Mouse (Mus musculus): ENCODE data around the gene Degs2. TPM values are rescaled to one million over a fixed set of nuclear protein-coding genes. Genes with fewer than 3 reads are reported as not detected.

Gene Degs2
- total and polyA plus RNA-seq, 3 experiments: 0.50 to 1.00 (median 0.55) TPM

DNA sequence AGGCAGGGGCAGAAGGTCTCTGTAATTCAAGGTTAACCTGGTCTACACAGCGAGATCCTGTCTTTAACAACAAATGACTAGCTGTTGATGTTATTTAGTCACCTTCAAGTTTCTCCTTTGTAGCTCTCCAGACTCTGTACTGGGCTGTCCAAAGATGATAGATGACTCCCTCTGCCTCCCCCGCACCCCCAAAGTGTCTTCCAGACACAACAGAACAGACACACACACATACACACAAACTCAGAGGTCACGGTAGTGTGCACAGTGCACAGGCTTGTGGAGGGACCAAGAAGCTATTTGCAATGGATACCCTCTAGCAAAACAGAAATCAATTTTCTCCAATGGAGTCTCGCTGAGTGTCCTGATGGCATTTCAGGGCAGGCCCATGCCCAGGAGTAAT, 40.1 kb upstream of the Degs2 start:
- intact Hi-C loops (cut with DNase I): no loop called here
- H3K36me3 ChIP-seq (ENCODE audit: control insufficient read depth, insufficient read depth, low read length): no peaks in the 10 kb centered on the region

DNA sequence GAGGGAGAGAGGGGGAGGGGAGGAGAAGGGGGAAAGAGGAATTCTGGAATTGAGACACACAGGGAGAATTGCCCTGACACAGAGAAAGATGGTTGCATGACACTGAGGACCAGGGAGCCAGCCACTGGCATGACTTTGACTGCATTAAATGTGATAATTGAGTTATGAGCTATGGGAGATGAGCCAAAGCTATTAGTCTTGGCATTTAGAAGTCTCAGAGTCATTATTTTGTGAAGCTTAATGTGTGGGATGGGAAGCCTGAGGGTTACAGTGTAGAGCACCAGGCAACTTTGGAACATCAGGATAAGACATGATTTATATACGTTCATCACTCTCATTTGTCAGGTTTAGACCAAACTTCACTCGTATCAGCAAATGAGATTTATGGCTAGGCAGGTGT, 39.4 kb upstream of the Degs2 start:
- Histone ChIP-seq H3K4me3 (no peak overlapping the region), H3K79me2 (replicated peaks; ENCODE audit: control insufficient read depth, insufficient read depth, low read length) (no peaks in the 10 kb centered on the region), H3K27ac (no peak overlapping the region), H3K9ac (ENCODE audit: low read depth, low read length) (no peak overlapping the region), H3K27me3 (ENCODE audit: control insufficient read depth, insufficient read depth, low read length) (no peaks in the 10 kb centered on the region), H3K36me3 (ENCODE audit: control insufficient read depth, insufficient read depth, low read length) (no peaks in the 10 kb centered on the region), H3K4me1 (ENCODE audit: control insufficient read depth, insufficient read depth, low read length) (no peaks in the 10 kb centered on the region)
- no peak for DNase-seq
- 82% methylated on average over 2 of the region's 2 CpGs for WGBS
- intact Hi-C loops (cut with DNase I): no loop called here
- TF ChIP-seq CTCF (IDR thresholded peaks at IDR 0.05) (no peak), POLR2A (IDR thresholded peaks at IDR 0.05; ENCODE audit: insufficient read depth, low read depth, low read length) (no peak), EP300 (IDR thresholded peaks at IDR 0.05; ENCODE audit: insufficient read depth, low read depth, low read length) (no peak)

More for the DNA sequence above, 40.1 kb upstream of the Degs2 start:
- no peaks in the 10 kb centered on the region for H3K4me1 ChIP-seq (ENCODE audit: control insufficient read depth, insufficient read depth, low read length)
- H3K79me2 ChIP-seq (replicated peaks; ENCODE audit: control insufficient read depth, insufficient read depth, low read length): no peaks in the 10 kb centered on the region
- TF ChIP-seq CTCF (IDR thresholded peaks at IDR 0.05) (no peak), POLR2A (IDR thresholded peaks at IDR 0.05; ENCODE audit: insufficient read depth, low read depth, low read length) (no peak), EP300 (IDR thresholded peaks at IDR 0.05; ENCODE audit: insufficient read depth, low read depth, low read length) (no peak)
- WGBS: 85% methylated on average over 4 of the region's 4 CpGs
- no peak overlapping the region for H3K4me3 ChIP-seq
- DNase-seq: no peak
- no peak overlapping the region for H3K27ac ChIP-seq
- no peak overlapping the region for H3K9ac ChIP-seq (ENCODE audit: low read depth, low read length)
- H3K27me3 ChIP-seq (ENCODE audit: control insufficient read depth, insufficient read depth, low read length): no peaks in the 10 kb centered on the region

DNA sequence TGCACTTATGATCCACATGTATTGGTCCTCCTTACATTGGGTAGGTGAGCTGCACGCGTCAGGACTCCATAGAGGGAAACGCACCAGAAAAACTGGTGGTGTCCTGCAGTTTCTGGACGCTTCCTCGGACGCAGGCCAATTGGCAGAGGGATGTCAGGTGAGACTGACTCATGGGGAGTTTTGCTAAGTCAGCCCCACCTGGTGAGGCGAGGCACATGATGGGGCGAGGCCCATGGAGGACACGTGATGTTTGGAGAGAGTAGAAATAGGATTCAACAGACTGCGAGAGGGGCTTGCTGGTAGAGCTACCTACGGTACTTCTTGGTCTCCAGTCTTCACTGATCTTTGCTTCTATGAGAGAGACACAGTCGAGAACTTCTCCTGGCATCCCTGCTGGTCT, 36.6 kb upstream of the Degs2 start:
- 88% methylated on average over 12 of the region's 12 CpGs for WGBS
- H3K4me1 ChIP-seq (ENCODE audit: control insufficient read depth, insufficient read depth, low read length): no peaks in the 10 kb centered on the region
- no peak overlapping the region for H3K4me3 ChIP-seq
- no peaks in the 10 kb centered on the region for H3K27me3 ChIP-seq (ENCODE audit: control insufficient read depth, insufficient read depth, low read length)
- H3K9ac ChIP-seq (ENCODE audit: low read depth, low read length): no peak overlapping the region
- intact Hi-C loops (cut with DNase I): no loop called here
- H3K79me2 ChIP-seq (replicated peaks; ENCODE audit: control insufficient read depth, insufficient read depth, low read length): no peaks in the 10 kb centered on the region
- TF ChIP-seq EP300 (IDR thresholded peaks at IDR 0.05; ENCODE audit: insufficient read depth, low read depth, low read length) (no peak), POLR2A (IDR thresholded peaks at IDR 0.05; ENCODE audit: insufficient read depth, low read depth, low read length) (no peak), CTCF (IDR thresholded peaks at IDR 0.05) (no peak)
- no peak overlapping the region for H3K27ac ChIP-seq
- DNase-seq: no peak
- no peaks in the 10 kb centered on the region for H3K36me3 ChIP-seq (ENCODE audit: control insufficient read depth, insufficient read depth, low read length)

DNA sequence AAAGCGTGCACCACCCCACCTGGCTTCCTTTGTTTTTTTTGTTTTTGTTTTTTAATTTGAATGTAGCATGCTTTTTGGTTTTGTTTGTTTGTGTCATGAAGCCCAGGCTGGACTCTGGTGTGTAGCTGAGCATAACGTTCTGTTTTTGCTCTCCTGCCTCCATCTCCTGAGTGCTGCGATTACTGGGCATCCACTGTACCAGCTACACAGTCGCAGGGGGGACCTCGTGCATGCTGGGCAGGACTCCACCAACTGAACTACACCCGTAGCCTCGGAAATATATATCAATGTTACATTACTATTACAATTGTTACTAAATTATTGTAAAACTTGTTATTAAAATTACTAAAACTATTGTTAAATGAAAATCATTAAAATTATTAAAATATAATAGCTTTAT, 35.7 kb upstream of the Degs2 start:
- 82% methylated on average over 7 of the region's 7 CpGs for WGBS
- intact Hi-C loops (cut with DNase I): no loop called here
- Histone ChIP-seq H3K9ac (ENCODE audit: low read depth, low read length) (no peak overlapping the region), H3K79me2 (replicated peaks; ENCODE audit: control insufficient read depth, insufficient read depth, low read length) (no peaks in the 10 kb centered on the region), H3K4me3 (no peak overlapping the region), H3K27me3 (ENCODE audit: control insufficient read depth, insufficient read depth, low read length) (no peaks in the 10 kb centered on the region), H3K27ac (no peak overlapping the region), H3K36me3 (ENCODE audit: control insufficient read depth, insufficient read depth, low read length) (no peaks in the 10 kb centered on the region), H3K4me1 (ENCODE audit: control insufficient read depth, insufficient read depth, low read length) (no peaks in the 10 kb centered on the region)
- TF ChIP-seq CTCF (IDR thresholded peaks at IDR 0.05) (no peak), EP300 (IDR thresholded peaks at IDR 0.05; ENCODE audit: insufficient read depth, low read depth, low read length) (no peak), POLR2A (IDR thresholded peaks at IDR 0.05; ENCODE audit: insufficient read depth, low read depth, low read length) (no peak)
- no peak for DNase-seq

DNA sequence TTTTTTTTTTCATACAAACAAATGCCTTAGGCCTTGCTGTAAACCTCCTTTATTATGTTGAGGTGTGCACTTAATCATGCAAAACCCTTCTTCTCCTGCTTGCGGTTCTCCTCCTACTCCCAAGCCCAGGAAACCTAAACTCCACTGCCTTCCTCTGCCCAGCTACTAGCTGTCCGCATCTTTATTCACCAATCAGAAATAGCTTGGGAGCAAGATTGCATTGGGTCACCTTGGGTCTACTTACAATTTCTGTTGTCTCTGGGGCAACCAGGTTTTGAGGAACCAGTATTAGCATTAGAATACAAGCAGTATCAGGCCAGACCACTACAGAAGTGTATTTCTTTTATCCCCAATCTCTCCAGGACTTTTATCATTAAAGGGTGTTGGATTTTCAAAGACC, 32.3 kb upstream of the Degs2 start:
- Histone ChIP-seq H3K79me2 (replicated peaks; ENCODE audit: control insufficient read depth, insufficient read depth, low read length) (no peaks in the 10 kb centered on the region), H3K36me3 (ENCODE audit: control insufficient read depth, insufficient read depth, low read length) (no peaks in the 10 kb centered on the region), H3K4me1 (ENCODE audit: control insufficient read depth, insufficient read depth, low read length) (no peaks in the 10 kb centered on the region), H3K4me3 (no peak overlapping the region), H3K27ac (no peak overlapping the region), H3K9ac (ENCODE audit: low read depth, low read length) (no peak overlapping the region), H3K27me3 (ENCODE audit: control insufficient read depth, insufficient read depth, low read length) (no peaks in the 10 kb centered on the region)
- WGBS: 86% methylated on average over 2 of the region's 2 CpGs
- DNase-seq: no peak
- intact Hi-C loops (cut with DNase I): no loop called here
- TF ChIP-seq POLR2A (IDR thresholded peaks at IDR 0.05; ENCODE audit: insufficient read depth, low read depth, low read length): no peak
- TF ChIP-seq EP300 (IDR thresholded peaks at IDR 0.05; ENCODE audit: insufficient read depth, low read depth, low read length): no peak
- TF ChIP-seq CTCF (IDR thresholded peaks at IDR 0.05): no peak

DNA sequence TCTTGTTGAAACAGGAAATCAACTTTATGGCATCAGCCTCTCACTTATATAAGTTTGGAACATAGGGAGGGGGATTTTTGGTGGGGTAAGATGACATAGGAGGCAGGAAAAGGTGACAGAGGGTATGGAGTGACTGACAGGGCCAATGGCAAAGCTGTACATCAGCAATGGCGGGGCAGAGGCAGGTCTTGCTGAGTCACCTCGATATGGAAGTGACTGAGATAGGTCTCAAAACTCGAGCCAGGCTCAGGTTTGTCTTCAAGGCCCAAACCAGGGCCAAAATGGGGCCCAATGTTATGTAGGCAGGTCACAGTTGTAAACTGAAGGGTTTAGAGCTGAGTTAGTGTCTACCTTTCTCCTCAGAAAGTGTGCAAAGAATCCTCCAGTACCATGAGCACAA, 21.7 kb upstream of the Degs2 start:
- no peak overlapping the region for H3K9ac ChIP-seq (ENCODE audit: low read depth, low read length)
- TF ChIP-seq POLR2A (IDR thresholded peaks at IDR 0.05; ENCODE audit: insufficient read depth, low read depth, low read length) (no peak), EP300 (IDR thresholded peaks at IDR 0.05; ENCODE audit: insufficient read depth, low read depth, low read length) (no peak), CTCF (IDR thresholded peaks at IDR 0.05) (no peak)
- no peak for DNase-seq
- no peak overlapping the region for H3K4me3 ChIP-seq
- no peaks in the 10 kb centered on the region for H3K27me3 ChIP-seq (ENCODE audit: control insufficient read depth, insufficient read depth, low read length)
- 78% methylated on average over 3 of the region's 3 CpGs for WGBS
- no peak overlapping the region for H3K27ac ChIP-seq
- H3K4me1 ChIP-seq (ENCODE audit: control insufficient read depth, insufficient read depth, low read length): no peaks in the 10 kb centered on the region
- intact Hi-C loops (cut with DNase I): no loop called here
- no peaks in the 10 kb centered on the region for H3K79me2 ChIP-seq (replicated peaks; ENCODE audit: control insufficient read depth, insufficient read depth, low read length)
- no peaks in the 10 kb centered on the region for H3K36me3 ChIP-seq (ENCODE audit: control insufficient read depth, insufficient read depth, low read length)
